Mouse (Mus musculus): ENCODE data around the gene Cipc. TPM values are rescaled to one million over a fixed set of nuclear protein-coding genes. Genes with fewer than 3 reads are reported as not detected.

The Cipc gene
- 81.2 TPM for polyA plus RNA-seq (2017; shearing (Covaris generic))

DNA sequence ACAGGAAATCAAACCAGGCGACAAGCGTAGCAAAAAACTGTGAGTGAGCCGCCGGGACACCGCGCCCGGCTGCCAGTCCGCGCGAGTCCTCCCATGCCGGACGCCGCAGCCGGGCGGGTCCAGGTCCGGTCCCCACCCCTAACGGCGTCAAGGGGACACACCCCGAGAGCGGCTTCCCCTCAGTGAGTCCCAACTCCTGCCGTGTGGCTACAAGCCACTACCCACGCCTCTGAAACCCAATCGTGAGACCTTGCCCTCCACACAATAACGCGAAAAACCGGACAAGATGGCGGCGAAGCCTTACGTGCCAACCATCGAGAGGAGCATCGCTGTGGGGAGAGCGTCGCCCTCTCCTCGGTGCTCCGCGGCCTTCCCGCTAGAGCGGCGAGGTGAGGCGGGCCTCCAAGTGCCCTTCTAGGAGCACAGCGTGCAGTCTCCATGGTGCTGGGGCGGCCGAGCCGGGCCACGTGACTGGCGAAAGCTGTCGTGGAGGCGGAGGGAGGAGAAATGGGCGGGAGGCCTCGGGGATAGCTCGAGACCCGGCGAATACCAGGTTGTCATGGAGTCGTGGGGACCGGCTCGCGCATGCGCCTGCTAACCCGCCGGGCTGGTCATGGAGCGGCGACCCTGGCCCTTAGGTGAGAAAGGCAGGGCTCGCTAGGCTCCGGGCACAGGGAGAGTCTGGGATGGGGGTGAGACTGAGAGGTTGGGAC lies at the start of gene Cipc:
Gene Cipc, plus strand, starts transcription at position 182 of the 713 bp plus-strand sequence.

DNA sequence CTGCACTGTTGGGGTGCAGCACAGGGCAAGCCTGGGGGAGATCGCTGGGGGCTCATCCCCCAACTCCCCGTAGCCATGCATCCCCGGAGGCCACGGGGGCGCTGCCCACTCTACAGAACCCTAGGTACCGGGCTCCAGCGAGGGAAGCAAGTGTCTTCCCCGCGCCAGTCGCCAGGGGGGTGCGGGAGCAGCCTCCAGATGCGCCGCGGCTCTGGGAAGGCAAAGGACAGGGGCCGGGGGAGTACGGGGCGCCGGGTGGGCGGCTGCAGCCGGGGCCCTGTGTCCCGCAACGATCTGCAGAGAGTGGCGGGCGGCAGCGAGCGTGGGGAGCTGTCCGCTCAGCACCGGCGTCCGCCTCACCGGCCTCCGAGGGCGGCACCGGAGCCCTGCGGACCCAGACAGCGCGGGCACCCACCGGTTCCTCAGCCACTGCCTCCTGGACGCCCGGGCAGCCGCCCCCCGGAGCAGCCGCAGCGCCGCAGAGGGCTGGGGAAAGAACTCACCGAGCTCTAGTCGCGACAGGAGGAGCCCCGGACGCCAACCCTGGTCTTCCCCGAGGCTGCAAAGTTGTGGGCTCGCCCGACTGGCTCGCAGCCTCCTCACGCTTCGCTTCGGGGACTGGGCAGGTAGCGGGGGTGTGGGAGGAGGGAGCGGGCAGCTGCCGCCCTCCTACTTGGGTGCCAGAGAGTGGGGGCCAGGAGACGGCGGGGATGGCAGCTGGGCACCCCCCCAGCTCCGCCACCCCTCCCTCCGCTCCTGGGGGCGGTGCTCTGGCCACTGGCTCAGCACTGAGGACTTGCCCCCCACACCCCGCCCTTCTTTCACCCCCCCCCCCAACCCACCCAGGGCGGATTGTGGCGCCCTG lies 43.3 kb downstream of the Cipc start, which contains the start of gene Zdhhc22:
Gene Zdhhc22, minus strand, starts transcription at position 541 of the 865 bp plus-strand sequence.

Other genes with a start within 250 kb of the Cipc start
- 10.6 TPM for gene Angel1, start 220.6 kb upstream of the Cipc start, polyA plus RNA-seq (2017; shearing (Covaris generic))
- not detected for gene Lrrc74a, start 212.7 kb upstream of the Cipc start, polyA plus RNA-seq (2017; shearing (Covaris generic))
- 101 TPM for gene Irf2bpl, start 62.2 kb upstream of the Cipc start, polyA plus RNA-seq (2017; shearing (Covaris generic))
- 0.79 TPM for gene Zdhhc22, start 43.4 kb downstream of the Cipc start, polyA plus RNA-seq (2017; shearing (Covaris generic))
- 0.29 TPM for gene Tmem63c, start 74.3 kb downstream of the Cipc start, polyA plus RNA-seq (2017; shearing (Covaris generic))
- not detected for gene Ngb, start 155.5 kb downstream of the Cipc start, polyA plus RNA-seq (2017; shearing (Covaris generic))
- 7.7 TPM for gene Gstz1, start 200.1 kb downstream of the Cipc start, polyA plus RNA-seq (2017; shearing (Covaris generic))
- gene Pomt2, start 200.9 kb downstream of the Cipc start, polyA plus RNA-seq (2017; shearing (Covaris generic)): 4.3 TPM